Mouse (Mus musculus) brain, adult 2 months (tissue): ENCODE data around the gene Gm10142.
"Not testable (repeated sequence)": the region's sequence is repeated elsewhere in the genome, so short reads cannot be mapped to it uniquely, and the experiment has no call there.

Experiments used
- DNase-seq: peaks from one replicate; pipeline ENCODE4 v3.0.0; 2011; ENCODE audit warnings: low read depth, low spot score

Gene Gm10142

DNA sequence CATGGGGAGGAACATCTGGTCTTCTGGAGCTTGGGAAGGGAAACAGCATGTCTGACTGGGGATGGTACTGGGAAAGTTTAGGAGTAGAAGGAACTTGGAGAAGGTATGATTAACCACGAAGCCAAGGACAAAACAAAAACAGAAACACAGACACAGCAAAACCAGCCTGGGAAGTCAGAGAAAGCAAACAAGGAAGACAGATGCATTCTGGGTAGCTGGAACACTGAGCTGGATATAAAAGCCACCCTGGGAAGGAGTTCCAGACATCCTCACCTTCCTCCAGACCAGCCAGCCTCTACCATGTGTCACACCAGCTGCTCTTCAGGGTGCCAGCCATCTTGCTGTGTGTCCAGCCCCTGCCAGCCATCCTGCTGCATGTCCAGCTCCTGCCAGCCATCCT is at the start of gene Gm10142:
Gene Gm10142 (plus strand): TSS at position 301 of the 400 bp plus-strand sequence.
- DNase-seq, result no peak

DNA sequence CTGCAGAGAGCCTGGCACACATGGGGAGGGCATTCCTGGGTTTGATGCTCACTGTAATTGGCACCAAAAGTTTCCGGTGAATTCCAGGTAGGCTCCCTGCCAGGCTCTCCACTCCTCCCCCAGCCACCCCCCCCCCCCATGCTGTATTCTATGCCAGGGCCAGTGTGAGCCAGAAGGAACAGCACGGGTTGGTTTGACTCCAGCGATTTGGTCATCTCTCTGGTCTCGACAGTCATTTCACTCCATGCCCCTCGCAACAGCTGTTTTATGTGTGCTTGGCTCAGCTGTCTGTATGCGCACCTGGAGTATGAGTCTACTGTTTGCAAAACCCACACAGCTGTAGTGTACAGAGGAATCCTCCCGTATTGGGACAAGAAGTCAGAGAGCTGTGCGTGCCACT is 49.3 kb upstream of the Gm10142 start:
- no peak for DNase-seq

DNA sequence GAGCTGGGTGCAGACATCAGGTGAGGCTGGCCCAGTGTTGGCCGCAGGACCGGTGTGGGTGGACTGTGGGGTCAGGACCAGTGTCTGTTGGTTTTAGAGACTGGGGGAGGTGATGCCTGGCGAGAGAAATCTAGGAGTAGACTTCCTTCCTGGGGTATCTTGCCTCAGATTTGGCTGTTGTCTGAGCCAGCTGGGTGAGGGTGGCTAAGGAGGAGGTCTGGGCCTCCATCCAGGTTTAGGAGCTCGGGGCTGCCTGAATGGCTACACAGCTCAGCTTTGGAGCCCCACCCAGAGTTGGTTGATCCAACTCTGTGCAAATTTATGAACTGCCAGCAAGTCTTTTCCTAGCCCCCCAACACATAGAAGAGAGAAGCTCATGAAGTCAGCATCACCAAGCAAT is 48.2 kb upstream of the Gm10142 start:
- peak; percentile 58 for DNase-seq

GRCm38 (mm10) chr10:77670710-77671109 is 44.9 kb upstream of the Gm10142 start:
- DNase-seq, result no peak

DNA sequence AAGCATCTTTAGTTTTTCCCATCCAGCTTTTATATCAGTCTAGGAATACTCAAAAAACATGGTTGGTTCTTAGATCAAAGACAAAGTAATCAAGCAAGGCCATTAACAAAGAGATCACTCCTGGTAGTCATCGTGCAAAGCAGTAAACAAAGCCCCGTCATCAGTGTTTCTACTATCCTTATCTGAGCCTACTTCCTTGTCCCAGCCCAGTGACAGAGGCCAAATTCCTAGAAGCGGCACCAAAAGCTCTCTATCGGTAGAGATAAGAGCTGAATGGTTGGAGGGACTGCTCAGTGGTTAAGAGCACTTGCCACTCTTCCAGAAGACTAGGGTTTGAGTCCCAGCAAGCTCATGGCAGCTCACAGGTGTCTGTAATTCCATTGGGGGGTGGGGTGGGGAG is 44.1 kb upstream of the Gm10142 start:
- no peak for DNase-seq

DNA sequence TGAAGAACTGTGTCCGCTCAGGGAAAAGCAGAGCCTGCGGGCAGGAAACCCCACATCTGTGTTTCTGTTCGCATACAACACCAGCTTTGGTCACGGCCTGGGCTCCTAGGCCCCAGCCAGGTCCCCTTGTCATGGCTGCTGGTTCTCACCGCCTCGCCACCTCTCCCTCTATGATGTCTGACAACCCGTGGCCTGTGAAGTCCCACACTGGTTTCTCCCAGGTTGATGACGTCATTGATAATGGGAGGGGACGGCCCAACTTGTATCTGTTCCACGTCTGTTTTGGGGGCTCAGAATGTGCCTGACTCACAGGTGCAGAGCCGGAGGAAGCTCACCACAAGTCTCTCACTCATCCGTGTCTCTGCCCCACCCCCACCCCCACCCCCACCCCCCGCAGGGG is 41.8 kb upstream of the Gm10142 start:
- no peak for DNase-seq

GRCm38 (mm10) chr10:77677562-77677961 is 38.0 kb upstream of the Gm10142 start:
- DNase-seq, result peak; percentile 24

DNA sequence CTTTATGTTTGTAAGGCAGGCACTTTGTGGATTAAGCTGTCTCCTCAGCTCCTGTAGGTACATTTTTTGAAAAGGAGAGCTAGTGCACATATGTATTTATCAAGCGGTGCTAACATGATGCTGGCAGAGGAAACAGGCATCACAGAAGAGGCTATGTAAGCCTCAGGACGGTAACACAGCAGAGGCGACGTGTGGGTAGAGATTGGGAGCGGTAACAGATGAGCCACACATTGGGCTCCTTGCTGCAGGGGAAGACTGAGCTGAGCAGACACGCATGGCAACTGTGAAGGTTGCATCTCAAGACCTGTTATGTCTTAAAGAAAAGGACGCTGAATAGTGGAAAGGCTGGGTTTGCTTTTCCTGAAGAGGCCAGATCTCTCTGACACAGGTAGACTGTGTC is 32.6 kb upstream of the Gm10142 start:
- peak; percentile 55 for DNase-seq

GRCm38 (mm10) chr10:77684181-77684580 is 31.4 kb upstream of the Gm10142 start:
- DNase-seq, result no peak

DNA sequence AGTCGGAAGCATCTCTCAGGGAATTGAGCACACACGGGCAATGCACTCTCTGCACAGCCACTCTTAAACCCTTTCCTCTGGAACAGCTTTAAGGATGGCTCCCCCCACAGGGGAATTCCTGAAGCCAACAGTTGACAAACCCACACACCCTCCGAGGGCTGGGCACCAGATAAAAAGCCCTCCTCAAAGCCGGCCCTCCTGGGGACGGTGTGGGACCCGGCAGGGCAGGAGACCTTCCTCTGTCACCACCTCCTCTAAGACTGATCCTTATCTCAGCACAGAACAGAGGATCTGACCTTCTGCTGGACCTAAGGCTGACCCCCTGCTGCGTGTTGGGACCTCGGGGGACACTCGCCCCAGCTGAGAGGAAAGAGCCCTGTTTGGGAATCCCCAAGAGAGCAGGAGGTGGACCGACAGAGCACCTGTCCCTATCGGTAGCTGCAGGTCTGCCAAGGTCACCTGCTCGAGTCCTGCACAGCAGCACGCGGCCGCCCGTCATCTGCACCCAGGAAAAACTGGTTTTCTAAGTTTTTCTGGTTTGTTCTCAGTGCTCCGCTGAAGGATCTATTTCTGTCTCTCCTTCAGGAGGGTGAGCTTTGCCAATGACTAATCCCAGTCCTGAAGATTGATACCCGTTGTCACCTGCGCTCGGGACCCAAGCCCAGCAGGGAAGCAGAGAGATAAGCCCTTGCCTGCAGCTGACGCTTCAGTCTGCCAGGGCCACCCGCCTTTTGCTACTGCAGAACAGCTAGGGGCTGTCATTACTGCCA is 29.5 kb upstream of the Gm10142 start, which contains the start of gene Tspear:
Gene Tspear (plus strand): TSS at position 675 of the 770 bp plus-strand sequence.
- peak; percentile 15 for DNase-seq

DNA sequence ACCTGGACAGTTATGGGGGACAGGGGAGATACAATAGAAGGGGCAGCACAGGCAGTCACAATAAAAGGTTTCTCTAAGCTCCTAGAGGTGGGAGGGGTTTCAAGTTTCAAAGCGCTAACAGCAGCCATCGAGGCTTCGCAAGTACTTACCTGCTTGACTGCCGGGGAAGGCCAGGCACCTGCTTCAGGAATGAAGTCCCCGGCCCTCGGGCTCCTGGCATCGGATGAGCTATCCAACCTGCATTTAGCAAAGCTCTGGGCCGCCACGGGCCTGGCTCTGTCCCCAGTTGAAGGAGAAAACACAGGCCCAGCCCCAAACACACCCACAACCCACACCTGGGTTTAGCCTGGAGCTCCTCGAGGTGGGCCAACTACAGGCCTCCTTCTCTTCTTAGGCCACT is 28.6 kb upstream of the Gm10142 start:
- no peak for DNase-seq

GRCm38 (mm10) chr10:77690356-77690807 is 25.2 kb upstream of the Gm10142 start, which contains the start of gene Gm19402:
Gene Gm19402 (minus strand): TSS chr10:77690757.
- DNase-seq, result not testable (repeated sequence)

GRCm38 (mm10) chr10:77697133-77697532 is 18.5 kb upstream of the Gm10142 start, which contains the start of gene Gm9508:
Gene Gm9508 (minus strand): TSS chr10:77697233.
- no peak for DNase-seq

DNA sequence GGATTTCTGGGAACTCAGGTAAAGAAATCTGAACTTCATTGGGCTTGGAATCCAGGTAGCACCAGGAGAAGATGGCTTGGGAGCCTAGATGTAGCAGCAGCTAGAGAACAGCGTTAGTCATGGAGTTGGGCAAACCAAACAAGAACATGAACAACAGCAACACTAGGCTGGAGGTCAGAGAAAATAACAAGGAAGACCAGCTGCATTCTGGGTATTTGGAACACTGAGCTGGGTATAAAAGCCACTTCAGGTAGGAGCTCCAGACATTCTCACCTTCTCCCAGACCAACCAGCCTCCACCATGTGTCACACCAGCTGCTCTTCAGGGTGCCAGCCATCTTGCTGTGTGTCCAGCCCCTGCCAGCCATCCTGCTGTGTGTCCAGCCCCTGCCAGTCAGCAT is 9.3 kb upstream of the Gm10142 start, which contains the start of gene Gm10272:
Gene Gm10272 (plus strand): TSS at position 301 of the 400 bp plus-strand sequence.
- DNase-seq, result no peak

GRCm38 (mm10) chr10:77709831-77710230 is 5.8 kb upstream of the Gm10142 start:
- DNase-seq, result peak; percentile 24

- DNase-seq, result not testable (repeated sequence)
These were observed 4.5 kb upstream of the Gm10142 start, which contains the start of gene Gm10024 for GRCm38 (mm10) chr10:77711157-77711556. Gene Gm10024 (plus strand): TSS chr10:77711457.

DNA sequence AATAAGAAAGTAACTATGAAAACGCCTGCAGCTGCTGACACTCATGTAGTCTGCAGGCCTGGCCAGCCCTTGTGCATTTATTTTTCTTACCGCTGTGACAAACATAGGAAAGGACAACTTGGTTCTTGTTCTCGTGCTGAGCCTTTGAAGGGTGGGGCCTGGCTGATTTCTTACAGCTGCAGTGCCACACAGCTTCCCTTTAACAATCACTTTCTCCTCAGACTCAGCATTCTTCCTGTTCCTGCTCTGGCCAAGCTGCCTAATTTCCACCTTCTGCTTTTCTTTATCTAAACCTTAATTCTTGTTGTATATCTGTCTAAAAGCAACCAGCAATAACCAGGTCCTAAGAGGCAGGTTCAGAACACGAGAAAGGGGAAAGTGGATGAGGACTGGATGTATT is 1.9 kb upstream of the Gm10142 start:
- no peak for DNase-seq

DNA sequence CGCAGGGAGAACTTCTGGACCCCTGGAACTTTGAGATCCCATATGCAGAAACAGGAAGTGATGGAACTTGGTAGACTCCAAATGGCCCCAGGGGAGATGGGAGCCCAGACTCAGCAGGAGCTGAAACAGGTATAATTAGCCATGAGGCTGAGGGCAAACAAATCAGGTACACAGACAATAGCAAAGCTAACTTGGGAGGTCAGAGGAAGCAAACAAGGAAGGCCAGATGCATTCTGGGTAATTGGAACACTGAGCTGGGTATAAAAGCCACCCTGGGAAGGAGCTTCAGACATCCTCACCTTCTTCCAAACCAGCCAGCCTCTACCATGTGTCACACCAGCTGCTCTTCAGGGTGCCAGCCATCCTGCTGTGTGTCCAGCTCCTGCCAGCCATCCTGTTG is 4.7 kb downstream of the Gm10142 start, which contains the start of gene Krtap12-1:
Gene Krtap12-1 (plus strand): TSS at position 301 of the 400 bp plus-strand sequence.
- DNase-seq, result not testable (repeated sequence)

GRCm38 (mm10) chr10:77724855-77725254 is 9.2 kb downstream of the Gm10142 start:
- no peak for DNase-seq

- DNase-seq, result no peak
These were observed 10.6 kb downstream of the Gm10142 start, which contains the start of gene Gm10100 for GRCm38 (mm10) chr10:77726186-77726585. Gene Gm10100 (plus strand): TSS chr10:77726486.

DNA sequence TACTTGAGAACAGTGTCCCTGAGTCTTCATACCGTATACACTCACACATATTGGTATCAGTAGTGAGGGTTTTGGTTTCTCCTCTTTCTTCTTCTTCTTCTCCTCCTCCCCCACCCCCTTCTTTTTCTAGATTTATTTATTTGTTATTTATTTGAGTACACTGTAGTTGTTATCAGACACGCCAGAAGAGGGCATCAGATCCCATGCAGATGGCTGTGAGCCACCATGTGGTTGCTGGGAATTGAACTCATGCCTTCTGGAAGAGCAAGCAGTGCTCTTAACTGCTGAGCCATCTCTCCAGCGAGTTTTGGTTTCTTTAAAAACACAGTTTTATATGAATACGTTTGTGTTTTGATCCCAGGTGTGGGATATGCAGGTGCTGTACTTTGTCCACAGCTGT is 12.7 kb downstream of the Gm10142 start:
- DNase-seq, result peak; percentile 20

DNA sequence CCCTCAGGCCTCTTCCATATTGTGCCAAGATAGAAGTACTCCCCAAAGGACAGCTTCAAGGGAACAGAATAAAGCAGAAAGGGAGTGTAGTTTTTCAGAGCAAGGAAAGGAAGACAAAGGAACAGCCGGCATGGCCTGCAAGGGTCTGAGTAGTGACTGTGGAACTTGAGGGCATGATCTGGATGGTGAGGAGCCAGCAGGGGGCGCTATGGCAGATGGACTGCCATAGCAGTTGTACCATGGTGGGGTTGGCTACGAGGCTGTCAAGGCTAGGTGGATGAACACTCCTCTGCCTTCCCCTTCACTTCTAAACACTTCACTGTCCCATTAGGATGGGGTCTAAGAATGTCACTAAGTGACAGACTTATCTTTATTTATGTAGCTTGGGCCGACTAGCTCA is 13.6 kb downstream of the Gm10142 start:
- no peak for DNase-seq

GRCm38 (mm10) chr10:77735928-77736327 is 20.3 kb downstream of the Gm10142 start:
- DNase-seq, result no peak
